Mouse (Mus musculus): ENCODE measurements at regions not wholly inside any gene's neighbourhood (a gene's known extent, or its start where the extent isn't known, plus 50 kb on each side); places are given as distances from the start of the nearest gene placed in this dataset.

DNA sequence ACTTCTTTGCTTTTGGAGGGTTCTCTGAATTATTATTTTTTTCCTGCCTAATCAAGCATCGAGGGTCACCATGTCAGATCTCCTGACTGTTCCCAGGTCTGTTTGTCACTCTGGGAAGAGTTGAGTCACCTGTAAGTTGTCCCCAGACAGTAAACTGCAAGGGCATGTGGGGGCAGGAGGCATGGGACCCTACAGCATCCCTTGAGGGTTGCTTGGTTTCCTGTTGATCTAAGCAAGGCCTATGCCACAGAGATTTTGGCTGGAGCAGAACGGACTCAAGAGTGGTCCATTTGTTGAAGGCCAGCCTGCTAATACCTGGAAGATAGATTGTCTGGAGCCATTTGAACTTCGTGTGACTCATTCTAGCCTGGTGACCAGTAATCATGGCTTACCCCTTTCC is 199.7 kb downstream of the Foxo1 start:
- TF ChIP-seq CTCF (IDR thresholded peaks at IDR 0.05; ENCODE audit: insufficient read depth, low read length) (no peak), POLR2A (IDR thresholded peaks at IDR 0.05; ENCODE audit: borderline replicate concordance, extremely low read depth, low read depth, low read length) (no peak)
